Mouse (Mus musculus) hindbrain, embryonic 11.5 days (tissue): Measurements from ENCODE around the gene Naa60. TPM values are rescaled to one million over a fixed set of nuclear protein-coding genes. Genes with fewer than 3 reads are reported as not detected.
"Not testable (repeated sequence)": the region's sequence is repeated elsewhere in the genome, so short reads cannot be mapped to it uniquely, and the experiment has no call there.

Experiments used
- ATAC-seq: fragments of 200-750 bp; cut with Nextera tagmentation; 2 replicates; pipeline ENCODE4 v1.8.0; 2017; ENCODE audit warnings: mild to moderate bottlenecking, moderate TSS enrichment, moderate library complexity; ENCODE audit not compliant: low FRiP score
- DNase-seq: peaks from one replicate; pipeline ENCODE4 v3.0.0-alpha.2; 2015; ENCODE audit warnings: low spot score
- H3K27ac ChIP-seq: fragments of 300-500 bp; sonication (generic); 2 replicates; pipeline ENCODE4 v1.5.1; 2014; ENCODE audit warnings: mild to moderate bottlenecking, low read depth, low read length
- H3K27me3 ChIP-seq: fragments of 300-500 bp; sonication (generic); 2 replicates; pipeline ENCODE4 v1.6.1; 2014; ENCODE audit warnings: mild to moderate bottlenecking, low read length, moderate library complexity, mixed read lengths; ENCODE audit not compliant: control insufficient read depth, insufficient read depth
- H3K36me3 ChIP-seq: fragments of 300-500 bp; sonication (generic); 2 replicates; pipeline ENCODE4 v1.6.1; 2014; ENCODE audit warnings: mild to moderate bottlenecking, low read length, moderate library complexity, mixed read lengths; ENCODE audit not compliant: control insufficient read depth, insufficient read depth
- H3K4me1 ChIP-seq: fragments of 300-500 bp; sonication (generic); replicated peaks from 2 replicates; pipeline ENCODE4 v1.6.1; 2014; ENCODE audit warnings: low read length, mixed read lengths; ENCODE audit not compliant: control insufficient read depth, insufficient read depth
- H3K4me2 ChIP-seq: fragments of 300-500 bp; sonication (generic); replicated peaks from 2 replicates; pipeline ENCODE4 v1.6.1; 2014; ENCODE audit warnings: mild to moderate bottlenecking, low read depth, low read length
- H3K4me3 ChIP-seq: fragments of 300-500 bp; sonication (generic); 2 replicates; pipeline ENCODE4 v1.5.1; 2014; ENCODE audit warnings: low read depth, low read length
- H3K9ac ChIP-seq: fragments of 300-500 bp; sonication (generic); 2 replicates; pipeline ENCODE4 v1.6.1; 2014; ENCODE audit warnings: low read depth, low read length
- H3K9me3 ChIP-seq: fragments of 300-500 bp; sonication (generic); 2 replicates; pipeline ENCODE4 v1.6.1; 2016; ENCODE audit warnings: low read length; ENCODE audit not compliant: control insufficient read depth
- WGBS: fragments of 180-500 bp; shearing (Covaris S2); extraction: QIAGEN DNeasy Blood & Tissue Kit; methylation state at CpG from one replicate; pipeline ENCODE4 v1.1.7; 2014; 5-methylcytosine and 5-hydroxymethylcytosine counted together
- polyA plus RNA-seq: library from polyadenylated mRNA; unstranded; fragments of >200 nt; fragmentation: Nextera tagmentation; extraction: Ambion mirVana; gene quantifications from 2 replicates; pipeline ENCODE4 v1.2.1, GENCODE M21; 2014

The Naa60 gene
- polyA plus RNA-seq, 1 experiment from 2014 or later: 69.6 TPM

GRCm38 (mm10) chr16:3846711-3847518 is 25.3 kb upstream of the Naa60 start, which contains the start of gene Zfp174:
Zfp174 (plus strand) TSS chr16:3847268.
- Histone ChIP-seq H3K27ac (no peak within 1 kb of the TSS), H3K4me2 (peak within 1 kb of the TSS; percentile 50), H3K4me1 (0 out of 2 replicates have a peak, but pooled peaks cover 2% of the 10 kb centered on the region), H3K36me3 (no peaks in the 10 kb centered on the region), H3K4me3 (peak within 1 kb of the TSS; percentile 63), H3K9me3 (no peaks in the 10 kb centered on the region), H3K27me3 (no peaks in the 10 kb centered on the region), H3K9ac (peak within 1 kb of the TSS; percentile 66)
- DNase-seq: peak; percentile 95
- WGBS: 4% methylated on average over 38 of the region's 38 CpGs
- peak; percentile 99 for ATAC-seq

- Histone ChIP-seq H3K9me3 (no peaks in the 10 kb centered on the region), H3K36me3 (no peaks in the 10 kb centered on the region), H3K4me1 (0 out of 2 replicates have a peak, but pooled peaks cover under 1% of the 10 kb centered on the region), H3K27me3 (no peaks in the 10 kb centered on the region), H3K27ac (no peak overlapping the region), H3K4me2 (peak overlapping the region; percentile 50; the same call in 1 of the 2 replicates), H3K9ac (peak overlapping the region; percentile 66; the same call in 1 of the 2 replicates), H3K4me3 (peak overlapping the region; percentile 63; the same call in 1 of the 2 replicates)
- WGBS: 71% methylated on average over 4 of the region's 4 CpGs
- no peak for DNase-seq
- ATAC-seq: no peak
These were observed 24.3 kb upstream of the Naa60 start for GRCm38 (mm10) chr16:3847871-3848270.

- no peaks in the 10 kb centered on the region for H3K9me3 ChIP-seq
- ATAC-seq (no peak), DNase-seq (no peak)
- no peaks in the 10 kb centered on the region for H3K36me3 ChIP-seq
- H3K9ac ChIP-seq: no peak overlapping the region
- no peak overlapping the region for H3K27ac ChIP-seq
- no peaks in the 10 kb centered on the region for H3K27me3 ChIP-seq
- no peak overlapping the region for H3K4me3 ChIP-seq
- H3K4me2 ChIP-seq: no peak overlapping the region
- H3K4me1 ChIP-seq: no peaks in the 10 kb centered on the region
- 72% methylated on average over 3 of the region's 3 CpGs for WGBS
These were observed 23.8 kb upstream of the Naa60 start for GRCm38 (mm10) chr16:3848416-3848815.

- 90% methylated on average over 11 of the region's 13 CpGs for WGBS
These were observed 20.9 kb upstream of the Naa60 start for GRCm38 (mm10) chr16:3851301-3851700.

GRCm38 (mm10) chr16:3852586-3852985 is 19.6 kb upstream of the Naa60 start:
- no peak for DNase-seq

More at GRCm38 (mm10) chr16:3851301-3851700, 20.9 kb upstream of the Naa60 start:
- H3K4me3 ChIP-seq, H3K9ac ChIP-seq, H3K36me3 ChIP-seq, H3K9me3 ChIP-seq, ATAC-seq, DNase-seq, H3K27ac ChIP-seq, H3K4me1 ChIP-seq, H3K27me3 ChIP-seq, H3K4me2 ChIP-seq: not testable (repeated sequence)

GRCm38 (mm10) chr16:3854437-3855182 is 17.6 kb upstream of the Naa60 start:
- WGBS: 49% methylated on average over 11 of the region's 11 CpGs
- H3K4me2 ChIP-seq: no peak overlapping the region
- no peaks in the 10 kb centered on the region for H3K9me3 ChIP-seq
- no peak overlapping the region for H3K9ac ChIP-seq
- no peak for DNase-seq
- H3K36me3 ChIP-seq: no peaks in the 10 kb centered on the region
- H3K4me1 ChIP-seq: no peaks in the 10 kb centered on the region
- H3K27me3 ChIP-seq: no peaks in the 10 kb centered on the region
- no peak for ATAC-seq
- no peak overlapping the region for H3K4me3 ChIP-seq
- H3K27ac ChIP-seq: no peak overlapping the region

More at GRCm38 (mm10) chr16:3852586-3852985, 19.6 kb upstream of the Naa60 start:
- Histone ChIP-seq H3K9ac (no peak overlapping the region), H3K4me3 (no peak overlapping the region), H3K4me1 (no peaks in the 10 kb centered on the region), H3K4me2 (no peak overlapping the region), H3K27me3 (no peaks in the 10 kb centered on the region), H3K9me3 (no peaks in the 10 kb centered on the region), H3K36me3 (no peaks in the 10 kb centered on the region), H3K27ac (no peak overlapping the region)
- ATAC-seq: no peak
- WGBS: 24% methylated on average over 12 of the region's 12 CpGs

GRCm38 (mm10) chr16:3855776-3856175 is 16.4 kb upstream of the Naa60 start:
- WGBS: 78% methylated on average over 1 of the region's 1 CpGs
- no peaks in the 10 kb centered on the region for H3K9me3 ChIP-seq
- ATAC-seq (no peak), DNase-seq (no peak)
- H3K27me3 ChIP-seq: no peaks in the 10 kb centered on the region
- H3K4me2 ChIP-seq: no peak overlapping the region
- H3K27ac ChIP-seq: no peak overlapping the region
- no peaks in the 10 kb centered on the region for H3K4me1 ChIP-seq
- H3K9ac ChIP-seq: no peak overlapping the region
- H3K4me3 ChIP-seq: no peak overlapping the region
- no peaks in the 10 kb centered on the region for H3K36me3 ChIP-seq

GRCm38 (mm10) chr16:3859254-3859653 is 12.9 kb upstream of the Naa60 start:
- ATAC-seq (no peak), DNase-seq (no peak)
- H3K27ac ChIP-seq: no peak overlapping the region
- no peaks in the 10 kb centered on the region for H3K27me3 ChIP-seq
- no peak overlapping the region for H3K4me2 ChIP-seq
- no peak overlapping the region for H3K9ac ChIP-seq
- no peak overlapping the region for H3K4me3 ChIP-seq
- H3K4me1 ChIP-seq: no peaks in the 10 kb centered on the region
- H3K9me3 ChIP-seq: no peaks in the 10 kb centered on the region
- no peaks in the 10 kb centered on the region for H3K36me3 ChIP-seq
- WGBS: 92% methylated on average over 4 of the region's 4 CpGs
